Mouse (Mus musculus) cerebellum, adult 11-12 months (tissue): ENCODE results near the gene Ctla4.

Experiments
- DNase-seq: peaks from one replicate; pipeline ENCODE4 v3.0.0; 2022

Gene Ctla4

DNA sequence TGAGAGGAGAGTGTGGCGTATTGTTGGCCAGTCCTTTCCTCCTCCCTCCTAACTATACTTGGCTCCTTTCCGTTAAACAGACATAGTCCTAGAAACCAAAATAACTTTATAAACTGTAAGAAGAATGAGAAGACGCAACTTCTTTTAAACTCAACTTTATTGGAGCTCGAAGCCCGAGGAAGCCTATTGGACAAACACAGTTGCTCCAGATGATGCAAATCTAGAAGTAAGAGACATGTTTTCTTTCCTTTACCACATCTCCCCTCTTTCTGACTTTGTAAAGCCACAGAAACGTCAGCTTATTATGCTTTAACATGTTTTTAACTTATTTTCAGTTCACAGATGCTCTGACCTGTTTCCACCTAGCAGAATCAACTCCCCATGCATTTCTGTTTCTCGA lies at the start of gene Ctla4:
Ctla4 (plus strand) TSS at position 20 of the 400 bp plus-strand sequence.
- DNase-seq = no peak

DNA sequence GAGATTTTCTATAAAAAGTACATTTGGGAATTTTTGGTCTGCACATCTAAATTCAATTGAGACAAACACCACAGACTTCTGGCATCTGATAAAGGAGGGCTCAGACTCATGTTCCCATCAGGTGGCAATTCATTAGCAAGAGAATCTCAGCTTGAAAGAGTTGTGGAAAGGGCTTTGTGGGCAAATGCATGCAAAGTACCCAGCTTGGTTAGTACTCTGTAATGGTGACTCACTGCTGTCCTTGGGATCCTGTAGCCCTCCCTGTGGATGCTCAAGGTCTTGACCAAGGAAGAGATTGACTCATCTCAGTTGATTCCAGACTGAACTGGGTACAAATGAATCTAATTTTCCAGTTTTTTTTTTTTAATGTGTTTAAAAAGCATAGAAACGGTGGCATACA lies 47.6 kb upstream of the Ctla4 start:
- no peak for DNase-seq

DNA sequence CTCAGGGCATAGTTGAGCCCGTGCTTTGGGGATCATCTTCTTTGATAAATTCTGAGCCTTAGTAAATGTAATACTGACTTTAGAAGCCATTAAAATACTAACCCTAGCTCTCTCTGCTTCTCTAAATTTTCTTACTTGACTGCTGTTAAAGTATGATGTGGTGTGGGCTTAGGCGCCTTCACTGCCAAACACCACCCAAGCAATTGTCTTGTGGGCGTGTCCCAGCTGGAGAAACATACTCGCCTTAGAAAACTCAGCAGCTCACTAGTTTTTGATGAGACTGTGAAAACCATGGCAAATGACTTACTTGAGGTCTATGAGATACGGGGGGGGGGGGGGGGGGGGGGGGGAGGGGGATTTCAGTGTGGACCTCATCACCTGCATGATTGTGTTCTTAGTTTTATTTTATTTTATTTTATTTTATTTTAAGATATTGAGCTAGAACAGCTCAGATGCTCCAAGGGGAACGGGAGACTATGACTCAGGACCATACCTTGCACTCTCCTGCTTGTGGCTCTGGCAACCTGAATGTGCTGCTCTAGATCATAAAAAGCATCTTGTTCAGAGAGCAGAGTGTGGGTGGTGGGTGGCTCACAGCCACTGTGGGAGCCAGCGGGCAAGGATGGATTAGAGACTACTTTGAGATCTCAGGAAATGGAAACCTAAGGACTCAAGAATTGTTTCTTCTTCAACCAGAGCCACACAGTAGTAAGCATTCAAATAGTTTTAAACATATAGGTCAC lies 41.3 kb upstream of the Ctla4 start:
- no peak for DNase-seq

DNA sequence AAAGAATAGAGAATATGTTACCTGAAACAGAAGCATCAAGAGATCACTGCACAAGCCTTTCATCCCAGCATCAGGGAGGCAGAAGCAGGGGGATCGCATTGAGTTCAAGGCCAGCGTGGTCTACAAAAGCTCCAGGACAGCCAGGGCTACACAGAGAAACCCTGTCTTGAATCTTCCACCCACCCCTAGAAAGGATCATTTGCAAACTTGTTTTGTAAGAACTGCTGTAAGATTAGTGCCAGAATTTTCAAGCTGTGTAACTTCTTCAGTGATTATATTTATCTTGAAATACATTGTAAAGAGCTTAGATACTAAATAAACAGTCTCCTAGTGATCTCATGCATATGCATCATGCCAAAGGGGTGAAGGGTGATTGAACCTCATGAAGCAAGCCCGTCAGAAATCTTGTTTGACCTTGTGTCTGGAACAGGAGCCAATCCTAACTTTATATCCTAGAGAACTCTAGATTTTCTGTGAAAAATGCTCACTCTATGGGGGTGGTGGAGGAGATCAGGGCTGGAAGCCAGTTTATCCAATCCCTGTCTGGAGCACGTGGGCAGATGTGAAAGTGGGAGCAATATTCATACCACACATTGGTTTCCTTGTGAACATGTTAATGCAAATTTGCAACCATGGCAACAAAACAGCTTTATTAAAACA lies 40.1 kb upstream of the Ctla4 start:
- no peak for DNase-seq

DNA sequence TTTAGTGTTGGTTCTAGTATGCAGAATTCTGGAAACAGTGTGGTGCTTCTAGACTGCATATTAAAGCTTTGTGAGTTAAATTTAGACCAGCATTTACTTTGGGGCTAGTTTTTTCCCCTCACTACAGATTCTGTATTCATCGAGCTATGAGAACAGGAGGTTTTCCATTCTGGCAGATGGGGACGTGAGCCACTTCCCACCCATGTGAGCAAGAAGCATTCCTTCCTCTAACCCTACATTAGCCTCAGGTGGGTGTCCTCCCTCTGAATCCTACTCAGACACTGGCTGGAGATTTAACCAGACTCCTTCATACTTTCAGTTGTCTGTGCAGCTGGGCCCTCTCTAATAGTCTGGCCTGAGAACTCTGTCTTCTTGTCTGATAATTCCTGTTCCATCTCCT lies 37.7 kb upstream of the Ctla4 start:
- DNase-seq = no peak

DNA sequence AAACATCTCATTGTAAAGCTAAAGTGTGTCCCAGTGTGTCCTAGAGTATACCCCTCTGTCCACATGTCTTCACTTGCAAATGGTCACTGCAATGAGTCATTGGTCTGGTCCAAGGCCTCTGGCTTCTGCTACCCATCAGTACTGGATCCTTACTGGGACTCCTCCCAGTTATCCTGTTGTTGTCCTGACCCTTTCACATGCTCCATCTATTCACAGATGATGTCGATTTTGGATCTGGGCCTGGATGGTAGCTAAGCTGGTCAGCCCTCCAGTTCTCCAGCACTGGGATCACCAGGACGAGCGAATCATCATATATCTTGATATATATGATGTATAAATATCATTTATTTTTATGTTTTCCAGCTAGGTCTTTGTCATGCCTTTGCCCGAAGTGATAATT lies 37.0 kb upstream of the Ctla4 start:
- no peak for DNase-seq

DNA sequence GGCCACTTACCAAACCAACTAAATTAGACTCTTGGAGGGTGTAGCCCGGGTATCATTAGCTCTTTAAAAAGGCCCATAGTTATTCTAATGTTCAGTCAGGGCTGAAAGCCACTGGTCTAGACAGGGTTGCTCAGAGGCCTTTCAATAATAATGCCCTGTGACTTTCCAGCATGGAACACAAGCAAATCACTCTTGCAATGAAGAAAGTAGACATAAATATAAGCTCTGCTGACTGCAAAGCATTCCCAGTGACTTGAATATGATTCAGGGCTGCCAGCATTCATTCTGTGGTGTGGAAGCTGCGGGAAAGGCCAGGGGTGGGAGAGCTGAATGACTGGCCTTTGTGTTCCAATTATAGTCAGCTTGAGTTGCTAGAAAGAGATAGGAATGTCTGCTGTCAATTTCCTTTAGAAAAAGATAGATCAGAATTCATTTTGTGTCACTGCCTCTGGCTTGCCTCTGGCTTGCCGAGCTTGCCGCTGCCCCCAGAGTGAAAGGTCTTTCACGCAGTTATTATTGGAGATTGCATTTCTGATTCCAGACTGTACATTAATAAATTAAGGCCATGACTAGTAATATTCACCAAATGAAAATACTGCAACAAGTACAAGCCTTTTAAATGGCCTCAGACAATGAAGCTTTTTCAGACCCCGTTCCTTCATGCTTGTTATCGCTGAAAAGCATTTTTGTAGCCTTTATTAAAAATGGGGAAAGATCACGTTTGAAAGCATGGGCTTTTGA lies 35.6 kb upstream of the Ctla4 start:
- DNase-seq = no peak

DNA sequence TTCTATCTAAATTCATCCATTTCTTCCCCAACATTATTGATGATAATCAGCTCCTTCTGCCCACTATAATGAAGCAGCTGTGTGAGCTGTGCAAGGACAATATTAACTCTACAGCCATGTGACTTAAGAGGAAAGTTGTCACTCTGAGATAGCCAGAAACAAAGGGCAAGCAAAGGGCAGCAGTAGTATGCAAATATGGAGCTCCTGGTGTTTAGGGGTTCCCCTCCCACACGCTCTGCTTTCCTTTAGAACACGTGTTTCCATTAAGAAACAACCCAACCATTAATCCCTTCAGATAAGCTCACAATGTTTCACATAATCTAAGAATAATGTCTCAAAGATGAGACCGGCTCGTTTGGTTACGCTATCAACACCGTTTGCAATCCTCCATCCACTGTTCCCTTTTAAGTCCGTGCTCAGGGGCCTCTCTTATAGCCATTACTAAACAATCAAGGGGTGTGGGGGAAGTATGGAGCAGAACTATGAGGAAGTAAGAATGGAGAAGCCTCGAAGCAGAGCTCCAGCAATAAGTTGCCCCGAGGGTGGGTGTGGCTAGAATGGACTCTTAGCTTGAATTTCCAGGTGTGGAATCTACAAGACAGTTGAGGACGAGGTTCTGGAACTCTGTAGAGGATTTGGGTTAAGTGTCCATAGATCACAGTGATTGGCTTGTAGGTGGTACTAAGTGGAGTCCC lies 34.6 kb upstream of the Ctla4 start:
- DNase-seq = no peak

DNA sequence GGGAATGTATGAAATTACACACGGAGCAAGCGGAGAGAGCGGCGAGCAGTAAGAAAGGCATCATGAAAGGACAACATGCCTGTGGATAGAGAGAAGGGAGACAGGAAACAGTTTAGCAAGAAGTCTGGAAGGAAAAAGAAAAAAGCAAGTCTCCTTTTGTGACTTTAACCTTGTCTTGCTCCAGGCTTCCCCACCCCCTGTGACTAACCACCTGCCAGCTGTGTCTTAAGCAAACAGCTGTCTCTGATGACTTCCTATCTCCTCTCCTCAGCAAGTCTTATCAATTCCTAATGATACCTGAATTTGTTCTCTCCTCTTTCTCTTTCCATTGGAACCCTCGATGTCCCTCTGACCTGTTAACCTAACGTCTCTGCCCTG lies 34.0 kb upstream of the Ctla4 start:
- no peak for DNase-seq

DNA sequence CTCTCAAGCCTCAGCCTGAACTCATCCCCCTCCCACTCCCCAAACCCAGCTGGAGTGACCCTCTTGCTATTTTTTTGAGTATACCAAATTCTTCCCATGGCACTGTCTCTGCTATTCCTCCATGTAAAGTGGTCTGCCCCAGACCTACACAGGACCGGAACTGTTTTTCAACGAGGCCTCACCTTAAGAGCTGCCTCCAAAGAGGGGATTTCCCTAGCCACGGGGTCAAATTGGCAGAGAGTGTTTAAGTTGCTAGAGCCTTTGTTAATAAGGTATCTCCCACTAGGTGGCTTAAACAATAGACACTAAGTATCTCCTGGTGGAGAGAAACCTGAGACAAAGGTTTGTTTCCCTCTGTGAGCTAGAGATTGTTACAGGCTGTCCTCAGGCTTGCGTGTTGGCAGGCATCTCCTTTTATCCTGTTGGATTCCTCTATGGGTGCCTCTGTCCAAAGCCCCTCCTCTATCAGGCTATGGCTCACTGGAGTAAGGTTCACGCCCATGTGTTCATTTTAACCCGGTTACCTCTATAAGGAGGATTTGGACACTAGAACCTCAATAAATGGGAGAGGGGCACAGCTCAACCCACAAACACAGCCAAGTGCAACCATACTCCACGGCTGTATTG lies 33.4 kb upstream of the Ctla4 start:
- no peak for DNase-seq

DNA sequence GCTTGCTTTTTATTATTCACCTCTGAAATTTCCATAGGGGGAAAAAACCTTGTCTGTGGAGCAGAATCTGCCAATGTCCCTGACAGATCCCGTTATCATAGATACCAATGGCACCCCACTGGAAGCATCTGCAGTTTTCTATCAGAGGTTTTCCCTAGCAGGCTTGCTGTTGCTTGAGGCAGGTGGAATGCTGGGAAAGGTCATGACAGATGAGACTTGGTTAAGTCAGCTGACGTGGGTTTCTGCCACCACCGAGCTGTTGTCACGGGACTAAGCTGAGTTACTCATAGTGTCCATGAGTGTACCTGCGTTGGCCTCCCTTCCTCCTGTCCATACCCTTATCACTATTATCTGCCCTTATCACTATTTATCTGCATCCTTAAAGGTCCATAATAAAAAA lies 32.8 kb upstream of the Ctla4 start:
- no peak for DNase-seq

DNA sequence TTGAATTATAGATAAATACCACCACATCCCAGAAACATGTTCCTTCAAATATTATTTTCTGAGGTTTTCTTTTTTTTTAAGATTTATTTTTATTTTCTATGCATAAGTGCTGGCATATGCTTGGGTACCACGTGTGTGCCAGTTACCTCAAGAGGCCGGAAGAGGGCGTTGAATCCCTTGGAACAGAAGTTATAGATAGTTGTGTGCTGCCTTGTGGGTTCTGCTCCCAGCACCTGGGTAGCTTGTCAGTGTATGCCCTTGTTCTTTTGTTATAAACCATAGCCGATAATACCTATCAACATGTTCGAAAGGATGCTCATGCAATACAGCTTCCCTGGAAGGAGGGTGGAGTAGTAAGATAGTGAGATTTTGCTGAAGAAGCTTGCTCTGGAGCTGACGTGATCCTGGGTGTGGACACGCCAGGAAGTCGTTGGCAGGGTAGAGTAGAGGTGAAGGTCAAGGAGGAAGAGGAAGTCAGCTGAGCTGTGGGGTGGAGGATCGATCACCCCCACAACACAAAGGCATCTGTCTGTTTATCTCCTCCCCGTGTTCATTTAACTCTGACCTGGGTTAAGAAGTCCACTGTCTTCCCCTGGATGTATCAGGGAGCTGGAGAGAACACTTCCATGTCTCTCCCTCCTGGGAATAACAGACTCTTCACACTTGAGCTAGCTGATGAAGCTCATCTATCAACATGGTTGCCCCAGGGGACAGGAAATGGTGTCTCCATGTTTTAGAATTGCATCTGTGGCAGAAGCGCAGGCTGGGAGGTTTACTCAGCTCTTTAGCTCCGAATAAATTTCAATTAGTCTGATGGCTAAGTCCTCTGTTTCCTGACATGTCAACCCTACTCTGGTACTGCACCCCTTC lies 29.2 kb upstream of the Ctla4 start:
- no peak for DNase-seq

DNA sequence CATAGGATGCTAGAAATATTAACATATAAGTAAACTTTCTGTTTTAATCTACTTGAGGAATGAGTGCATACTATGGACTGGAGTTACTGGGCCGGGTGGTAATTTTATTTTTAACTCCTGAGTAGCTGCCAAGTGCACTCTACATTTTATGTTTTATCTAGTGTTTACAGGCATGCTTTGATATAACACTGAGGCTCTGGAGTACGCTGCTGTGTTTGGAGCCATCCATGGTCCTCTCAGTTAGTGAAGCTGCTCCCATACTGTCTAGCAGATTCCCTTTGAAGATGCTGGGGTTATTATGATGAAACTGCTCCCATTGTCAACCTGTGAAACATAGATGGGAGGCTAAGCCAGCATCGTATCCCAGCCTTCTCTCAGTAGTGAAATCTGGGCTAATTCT lies 27.6 kb upstream of the Ctla4 start:
- DNase-seq = no peak

DNA sequence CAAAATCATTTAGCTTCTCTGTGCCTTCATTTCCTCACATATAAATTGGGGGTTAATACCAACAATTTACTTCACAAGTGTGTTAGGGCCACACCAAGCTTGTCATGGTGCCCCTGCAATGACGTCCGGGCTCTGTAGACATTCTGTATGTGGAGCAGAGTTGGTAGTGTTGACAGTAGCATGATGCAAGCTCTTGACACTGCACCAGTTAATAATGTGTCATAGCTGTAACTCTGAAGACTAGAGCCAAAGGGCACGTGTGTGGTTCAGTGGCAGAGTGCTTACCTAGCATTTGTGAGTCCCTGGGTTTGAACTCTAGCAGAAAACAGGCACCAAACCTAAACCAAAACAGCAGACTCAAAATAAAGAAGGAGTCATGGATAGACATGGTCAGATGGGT lies 27.0 kb upstream of the Ctla4 start:
- no peak for DNase-seq

DNA sequence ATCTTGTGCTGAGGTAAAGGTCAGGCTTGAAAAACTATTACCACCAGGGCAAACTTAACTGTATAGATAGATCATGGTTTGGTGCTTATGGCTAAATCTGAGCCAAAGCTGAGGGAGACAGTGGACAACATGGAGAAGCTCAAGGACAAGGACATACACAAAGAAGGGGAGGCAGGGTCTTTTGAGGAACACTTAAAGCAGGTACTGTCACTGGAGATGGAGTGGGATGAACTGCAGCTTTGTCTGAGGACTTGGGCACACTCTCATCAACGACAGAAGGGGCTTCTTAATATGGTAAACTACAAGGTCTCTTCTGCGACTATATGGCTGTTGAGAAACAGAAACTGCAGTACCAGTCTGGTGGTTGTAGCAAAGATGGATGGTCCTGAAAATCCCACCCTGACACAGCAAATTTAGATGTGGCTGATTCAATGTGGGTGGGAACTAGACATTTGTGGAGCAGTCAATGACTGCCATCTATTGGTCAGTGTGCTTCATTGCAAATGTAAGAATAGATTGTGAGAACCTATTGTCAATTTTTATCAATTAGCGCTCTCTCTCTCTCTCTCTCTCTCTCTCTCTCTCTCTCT lies 26.3 kb upstream of the Ctla4 start:
- DNase-seq = no peak

DNA sequence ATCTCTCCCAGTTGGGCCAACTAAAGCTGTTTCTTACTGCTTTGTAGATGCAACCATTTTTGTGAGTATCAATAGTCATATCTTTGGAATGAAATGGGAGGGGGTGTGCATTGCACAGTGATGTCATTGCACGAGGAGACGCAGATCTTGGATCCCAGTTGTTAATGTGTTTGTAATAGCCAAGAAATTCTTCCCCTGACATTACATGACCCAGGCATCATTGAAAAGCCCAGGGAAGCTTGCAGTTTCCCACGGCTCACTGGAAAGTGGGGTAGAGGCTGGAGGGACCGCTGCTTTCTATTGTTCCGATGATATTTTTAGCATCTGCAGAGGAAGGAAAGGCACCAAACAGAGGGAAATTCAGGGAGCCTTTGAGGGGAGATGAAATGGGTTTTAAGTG lies 25.8 kb upstream of the Ctla4 start:
- no peak for DNase-seq

DNA sequence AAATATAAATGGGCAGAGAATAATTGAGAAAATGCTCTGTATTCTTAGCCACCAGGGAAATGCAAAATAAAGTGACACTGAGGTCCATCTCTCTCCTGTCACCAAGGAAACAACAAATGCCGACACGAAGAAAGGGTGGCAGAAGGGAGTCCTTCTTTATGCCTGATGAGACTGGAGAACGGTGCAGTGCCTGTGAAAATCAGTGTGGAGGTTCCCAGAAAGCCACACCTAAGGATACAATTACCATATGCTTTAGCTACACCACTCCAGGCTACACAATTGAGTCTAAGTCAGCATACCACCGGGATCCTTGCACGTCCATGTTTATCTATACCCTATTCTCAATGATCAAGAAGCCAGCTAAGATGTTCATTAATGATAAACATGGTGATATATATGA lies 25.4 kb upstream of the Ctla4 start:
- no peak for DNase-seq

DNA sequence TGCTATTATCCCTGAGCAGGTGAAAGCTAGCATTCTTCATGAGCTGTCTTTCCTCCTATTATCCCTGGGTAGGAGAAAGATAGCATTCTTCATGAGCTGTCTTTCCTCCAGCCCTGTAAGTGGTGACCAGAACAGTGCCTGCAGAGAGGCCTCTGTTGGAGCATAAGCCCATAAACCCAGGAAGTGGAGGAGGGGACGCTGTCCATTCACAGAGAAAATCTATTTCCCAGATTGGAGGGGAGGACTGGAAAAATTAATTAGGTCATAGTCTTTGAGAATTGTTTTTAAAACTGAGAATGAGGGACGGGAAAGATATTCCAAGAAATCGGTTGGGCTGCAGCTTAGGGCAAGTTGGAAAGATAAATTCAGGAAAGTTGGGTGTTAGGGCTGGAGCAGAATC lies 24.3 kb upstream of the Ctla4 start:
- DNase-seq = no peak

DNA sequence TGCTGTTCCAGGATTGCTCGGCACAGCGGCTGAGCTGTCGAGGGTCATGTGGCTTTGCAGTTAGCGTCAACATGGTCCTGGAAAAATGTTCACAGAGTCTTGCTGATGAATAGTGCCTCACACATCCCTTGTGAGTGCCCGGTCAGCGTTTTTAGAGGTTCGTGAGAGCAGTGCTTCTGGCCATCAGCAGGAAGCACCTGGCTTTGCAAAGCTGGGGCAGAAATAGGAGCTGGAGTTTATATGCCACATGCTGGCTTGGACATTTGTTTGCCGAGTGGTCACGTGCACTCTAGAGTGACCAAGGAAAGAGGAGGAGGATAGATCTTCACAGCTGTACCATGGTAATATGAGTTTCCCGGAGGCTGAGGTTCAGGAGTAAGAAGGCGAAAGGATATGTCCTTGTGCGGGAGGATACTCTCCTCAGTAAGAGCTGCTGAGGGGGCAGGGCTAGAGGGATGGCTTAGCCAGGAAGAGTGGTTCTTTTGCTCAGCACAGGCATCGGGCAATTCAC lies 23.8 kb upstream of the Ctla4 start:
- no peak for DNase-seq

DNA sequence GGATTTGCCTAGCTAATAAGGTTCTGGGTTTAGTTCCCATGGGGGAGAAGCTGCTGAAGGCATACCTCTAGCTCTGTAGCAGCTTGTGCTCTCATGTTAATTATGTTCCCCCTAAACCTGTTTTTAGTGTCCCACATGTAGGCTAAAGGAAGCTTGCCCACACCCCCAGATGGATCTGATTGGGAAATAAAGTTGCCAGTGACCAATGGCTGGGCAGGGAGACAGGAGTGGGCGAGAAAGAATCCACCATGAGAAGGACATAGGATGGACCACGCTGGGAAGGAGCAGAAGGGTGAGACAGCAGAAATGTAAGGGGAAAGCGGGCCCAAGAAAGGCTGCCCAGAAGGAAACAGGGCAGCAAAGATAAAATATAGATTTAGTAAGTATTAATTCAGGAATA lies 23.1 kb upstream of the Ctla4 start:
- DNase-seq = no peak

DNA sequence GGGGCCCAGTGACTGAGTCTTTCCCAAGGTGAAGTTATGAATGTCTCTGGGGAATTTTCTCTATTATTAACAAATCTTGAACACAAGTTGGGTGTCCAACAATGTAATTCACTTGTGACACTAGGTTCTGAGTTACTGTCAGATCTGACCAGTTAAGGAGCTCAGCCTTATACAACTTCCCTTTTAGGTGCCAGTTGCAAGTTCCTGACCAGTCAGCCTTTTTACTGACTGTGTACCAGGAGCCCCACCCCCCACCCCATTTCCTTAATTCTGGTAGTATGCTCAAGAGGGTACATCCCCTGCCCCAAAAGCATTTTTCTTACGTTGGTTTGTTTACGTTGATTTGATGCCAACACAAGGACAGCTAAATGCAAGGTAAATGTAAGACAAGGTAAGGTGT lies 21.6 kb upstream of the Ctla4 start:
- no peak for DNase-seq

DNA sequence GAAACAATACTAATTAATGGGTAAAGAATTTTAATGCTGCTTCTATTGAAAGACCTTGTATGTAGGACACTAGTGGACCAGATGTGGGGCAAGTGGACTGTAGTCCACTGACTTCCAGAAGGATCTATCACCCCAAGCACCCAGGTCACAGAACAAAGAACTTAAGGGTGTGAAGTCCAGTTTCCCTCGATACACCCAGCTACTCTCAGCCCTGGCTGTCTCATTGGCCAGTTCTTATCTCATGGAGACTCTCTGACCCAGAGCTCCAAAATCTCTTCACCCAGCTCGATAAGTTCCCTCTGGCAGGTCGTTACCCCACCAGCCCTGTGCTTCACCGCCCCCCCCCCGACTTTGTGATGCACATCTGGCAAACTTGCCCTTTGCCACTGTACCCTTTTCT lies 20.8 kb upstream of the Ctla4 start:
- no peak for DNase-seq
